Mouse (Mus musculus) kidney, adult 2 months (tissue): ENCODE results near the gene Rnf41.

Source experiments
- CTCF ChIP-seq: fragments of 200-500 bp; conservative IDR thresholded peaks from 2 replicates; pipeline ENCODE4 v1.5.1; 2011; ENCODE audit warnings: low read depth, mild to moderate bottlenecking, control low read depth, low read length, moderate library complexity, mixed read lengths; ENCODE audit not compliant: insufficient read depth, insufficient read length
- POLR2A ChIP-seq: fragments of 200-500 bp; IDR thresholded peaks from one replicate; pipeline ENCODE4 v1.6.1; 2011; ENCODE audit warnings: low read depth, low read length, control low read depth

GRCm38 (mm10) chr10:128376455-128377211 lies 34.8 kb upstream of the Rnf41 start, which contains the start of gene Ankrd52:
- TF ChIP-seq CTCF (peak; percentile 49), POLR2A (peak; percentile 19)
